In genomic region chr16:7229232-7229631, GRCm38 (mm10) we compare ENCODE assay signal across 27 mouse cellular contexts.
A peak's percentile ranks its signal among the peaks of the same experiment; 100 is the strongest.
DNase-seq lines count a peak whose midpoint lies in the region; ATAC-seq and TF ChIP-seq lines count a peak whose summit lies in the region.
"Had no signal": no experiment of that assay in that cellular context is flagged by ENCODE, and none has a peak within 500 bp of the region (broad histone marks: within the 10 kb centered on the region; RNA-seq: fewer than 3 reads in every experiment).

No protein-coding gene starts in this region.

- intact Hi-C loops in heart, postnatal 10 days (cut with DNase I), result no loop called here
- intact Hi-C loops in heart, postnatal 25 days (cut with DNase I), result no loop called here

- TF ChIP-seq CTCF in olfactory bulb, adult 2 months (IDR thresholded peaks at IDR 0.05; ENCODE audit: insufficient read depth, low read depth, low read length), result no peak

- no peak for TF ChIP-seq POLR2A in olfactory bulb, adult 2 months (IDR thresholded peaks at IDR 0.05; ENCODE audit: insufficient read depth, low read depth, low read length)

- no peak overlapping the region for H3K9ac ChIP-seq in midbrain, embryonic 15.5 days
- H3K9ac ChIP-seq in midbrain, embryonic 11.5 days (ENCODE audit: low read length), result no peak overlapping the region
- H3K9ac ChIP-seq: embryonic facial prominence, embryonic 12.5 days; hindbrain, embryonic 14.5 days; limb, embryonic 13.5 days; lung, embryonic 15.5 days; neural tube, embryonic 12.5 days had no signal

- 0 out of 2 replicates have a peak, but pooled peaks cover 5% of the 10 kb centered on the region for H3K36me3 ChIP-seq in midbrain, embryonic 15.5 days (replicated peaks)
- H3K36me3 ChIP-seq in midbrain, embryonic 11.5 days (ENCODE audit: control insufficient read depth, insufficient read depth, low read length), result no peaks in the 10 kb centered on the region
- H3K36me3 ChIP-seq: embryonic facial prominence, embryonic 12.5 days; limb, embryonic 13.5 days; lung, embryonic 15.5 days; neural tube, embryonic 12.5 days had no signal

- no peaks in the 10 kb centered on the region for H3K4me1 ChIP-seq in midbrain, embryonic 15.5 days
- H3K4me1 ChIP-seq in midbrain, embryonic 11.5 days (ENCODE audit: control insufficient read depth, insufficient read depth, low read length), result no peaks in the 10 kb centered on the region
- peaks cover 10% of the 10 kb centered on the region for H3K4me1 ChIP-seq in olfactory bulb, adult 2 months (ENCODE audit: control insufficient read depth, insufficient read depth, low read length)
- H3K4me1 ChIP-seq: embryonic facial prominence, embryonic 12.5 days; limb, embryonic 13.5 days; lung, embryonic 15.5 days; megakaryocyte, embryonic 14.5 days; neural tube, embryonic 12.5 days had no signal

- no peak overlapping the region for H3K4me3 ChIP-seq in midbrain, embryonic 15.5 days
- H3K4me3 ChIP-seq in midbrain, embryonic 11.5 days (ENCODE audit: low read depth, low read length), result no peak overlapping the region
- H3K4me3 ChIP-seq in olfactory bulb, adult 2 months (ENCODE audit: insufficient read depth, low read depth, low read length), result no peak overlapping the region
- H3K4me3 ChIP-seq: embryonic facial prominence, embryonic 12.5 days; limb, embryonic 13.5 days; lung, embryonic 15.5 days; megakaryocyte, embryonic 14.5 days; myocyte; neural tube, embryonic 12.5 days had no signal

- no peak for DNase-seq in frontal cortex, postnatal 14 days (ENCODE audit: low spot score in 2 of 2)
- DNase-seq in heart, postnatal 10 days, result peak; percentile 33 to 34
- no peak for DNase-seq in heart, postnatal 25 days (ENCODE audit: low spot score)
- DNase-seq in midbrain, embryonic 11.5 days (ENCODE audit: low spot score, missing footprints), result no peak
- DNase-seq in right cerebral cortex, adult 2 months (ENCODE audit: low spot score in 2 of 2), result no peak
- DNase-seq: adrenal gland, postnatal 36 days; cerebellum, adult 8-10 months; cerebellum, postnatal 25 days; gastrocnemius, postnatal 10 days; kidney, adult 9 months; kidney, postnatal 10 days; layer of hippocampus, adult 9-11 months; lung, postnatal 4 days; thymus, postnatal 4 days had no signal

- peak; percentile 66 for ATAC-seq in frontal cortex, adult (ENCODE audit: low TSS enrichment)
- no peak for ATAC-seq in midbrain, embryonic 15.5 days (replicated peaks)
- no peak for ATAC-seq in midbrain, embryonic 11.5 days (ENCODE audit: low FRiP score)
- ATAC-seq: CD4-positive, CD25-positive, alpha-beta regulatory T cell, adult 4 months; intestine, postnatal 0 days had no signal

- no peaks in the 10 kb centered on the region for H3K27me3 ChIP-seq in midbrain, embryonic 15.5 days (replicated peaks)
- no peaks in the 10 kb centered on the region for H3K27me3 ChIP-seq in midbrain, embryonic 11.5 days (ENCODE audit: control insufficient read depth, insufficient read depth, low read length)
- H3K27me3 ChIP-seq: embryonic facial prominence, embryonic 12.5 days; limb, embryonic 13.5 days; lung, embryonic 15.5 days; megakaryocyte, embryonic 14.5 days; neural tube, embryonic 12.5 days had no signal

- H3K27ac ChIP-seq in midbrain, embryonic 15.5 days, result 0 out of 2 replicates have a peak overlapping the region, but pooled peaks have one; percentile 6
- H3K27ac ChIP-seq in midbrain, embryonic 11.5 days (ENCODE audit: low read depth, low read length), result no peak overlapping the region
- peak overlapping the region; percentile 80 for H3K27ac ChIP-seq in olfactory bulb, adult 2 months (ENCODE audit: insufficient read depth, low read depth, low read length)
- H3K27ac ChIP-seq: embryonic facial prominence, embryonic 12.5 days; hindbrain, embryonic 14.5 days; limb, embryonic 13.5 days; lung, embryonic 15.5 days; neural tube, embryonic 12.5 days had no signal

- H3K4me2 ChIP-seq in midbrain, embryonic 15.5 days, result no peak overlapping the region
- no peak overlapping the region for H3K4me2 ChIP-seq in midbrain, embryonic 11.5 days
- H3K4me2 ChIP-seq: embryonic facial prominence, embryonic 12.5 days; hindbrain, embryonic 14.5 days; limb, embryonic 13.5 days; liver, embryonic 11.5 days; lung, embryonic 15.5 days; neural tube, embryonic 12.5 days had no signal

- 60% methylated on average over 4 of the region's 4 CpGs for WGBS in midbrain, embryonic 15.5 days
- WGBS in midbrain, embryonic 11.5 days, result 77% methylated on average over 4 of the region's 4 CpGs
- WGBS in olfactory bulb, adult 2 months, result 26% methylated on average over 4 of the region's 4 CpGs

- no peaks in the 10 kb centered on the region for H3K9me3 ChIP-seq in midbrain, embryonic 15.5 days
- H3K9me3 ChIP-seq in midbrain, embryonic 11.5 days (ENCODE audit: control insufficient read depth, low read length), result no peaks in the 10 kb centered on the region
- H3K9me3 ChIP-seq: embryonic facial prominence, embryonic 12.5 days; limb, embryonic 13.5 days; lung, embryonic 15.5 days; neural tube, embryonic 12.5 days had no signal

Comparison
In these comparisons a context has a peak if more than half of its experiments do, and no peak if none do; other contexts are left out.
1. DNase-seq: peak in heart, postnatal 10 days (2 of 2); none in frontal cortex, postnatal 14 days (0 of 2), heart, postnatal 25 days (single experiment), midbrain, embryonic 11.5 days (single experiment) and right cerebral cortex, adult 2 months (0 of 2).